9 mouse cellular contexts compared by ENCODE assay signal in genomic region chr16:76958597-76959392, GRCm38 (mm10).
A peak's percentile ranks its signal among the peaks of the same experiment; 100 is the strongest.
DNase-seq lines count a peak whose midpoint lies in the region.
"Had no signal": no experiment of that assay in that cellular context is flagged by ENCODE, and none has a peak within 500 bp of the region (broad histone marks: within the 10 kb centered on the region; RNA-seq: fewer than 3 reads in every experiment).

No protein-coding gene starts in this region.

- DNase-seq in 3134 (ENCODE audit: extremely low read depth, insufficient read length, low spot score): peak; percentile 52
- peak; percentile 78 for DNase-seq in Muller cell, postnatal 12 days (ENCODE audit: inconsistent ontology term)
- DNase-seq in fat pad, adult 2 months (ENCODE audit: extremely low read depth, low read depth, low spot score): peak; percentile 90
- DNase-seq in lung, postnatal 25 days (ENCODE audit: low spot score): peak; percentile 78
- DNase-seq in cerebellum, postnatal 14 days: no peak
- no peak for DNase-seq in retina, postnatal 1 day
- DNase-seq in frontal cortex, postnatal 10 days (ENCODE audit: low spot score in 2 of 2): no peak
- DNase-seq: cerebellum, adult 11 months; left cerebral cortex, postnatal 4 days had no signal

Comparison
In these comparisons a context has a peak if more than half of its experiments do, and no peak if none do; other contexts are left out.
1. DNase-seq: peak in 3134 (single experiment), Muller cell, postnatal 12 days (single experiment), fat pad, adult 2 months (single experiment) and lung, postnatal 25 days (single experiment); none in cerebellum, postnatal 14 days (0 of 2), retina, postnatal 1 day (single experiment) and frontal cortex, postnatal 10 days (0 of 2).